Mouse (Mus musculus): ENCODE measurements around the gene Prdm2. TPM values are rescaled to one million over a fixed set of nuclear protein-coding genes. Genes with fewer than 3 reads are reported as not detected.

Prdm2 gene
- total and polyA plus RNA-seq, 2 experiments from 2014 or later = 10.9 to 19.1 TPM

- Histone ChIP-seq H3K9ac (replicated peaks; ENCODE audit: low read length, poor library complexity, severe bottlenecking) (no peak overlapping the region), H3K27ac (ENCODE audit: low read depth, low read length) (no peak overlapping the region), H3K4me3 (ENCODE audit: low read depth, low read length) (no peak overlapping the region), H3K4me2 (ENCODE audit: low read depth, low read length, poor library complexity, severe bottlenecking) (no peak overlapping the region), H3K36me3 (ENCODE audit: insufficient read depth, low read length) (no peaks in the 10 kb centered on the region), H3K9me3 (ENCODE audit: low read length) (no peaks in the 10 kb centered on the region), H3K27me3 (ENCODE audit: insufficient read depth, low read length) (no peaks in the 10 kb centered on the region), H3K4me1 (ENCODE audit: insufficient read depth, low read length) (no peaks in the 10 kb centered on the region)
- ATAC-seq (ENCODE audit: low FRiP score) (no peak), DNase-seq (ENCODE audit: low spot score) (no peak)
- WGBS = 91% methylated on average over 3 of the region's 3 CpGs
- no peak for TF ChIP-seq CTCF (IDR thresholded peaks at IDR 0.05)
Observed at GRCm38 (mm10) chr4:143198371-143198770, 14.4 kb downstream of the Prdm2 start.

GRCm38 (mm10) chr4:143197845-143198356 lies 14.9 kb downstream of the Prdm2 start:
- no peaks in the 10 kb centered on the region for H3K27me3 ChIP-seq (ENCODE audit: insufficient read depth, low read length)
- no peaks in the 10 kb centered on the region for H3K36me3 ChIP-seq (ENCODE audit: insufficient read depth, low read length)
- ATAC-seq (ENCODE audit: low FRiP score) (no peak), DNase-seq (ENCODE audit: low spot score) (no peak)
- H3K4me3 ChIP-seq (ENCODE audit: low read depth, low read length) = no peak overlapping the region
- WGBS = 94% methylated on average over 5 of the region's 5 CpGs
- no peaks in the 10 kb centered on the region for H3K9me3 ChIP-seq (ENCODE audit: low read length)
- no peaks in the 10 kb centered on the region for H3K4me1 ChIP-seq (ENCODE audit: insufficient read depth, low read length)
- TF ChIP-seq CTCF (IDR thresholded peaks at IDR 0.05) = no peak
- no peak overlapping the region for H3K27ac ChIP-seq (ENCODE audit: low read depth, low read length)
- H3K4me2 ChIP-seq (ENCODE audit: low read depth, low read length, poor library complexity, severe bottlenecking) = no peak overlapping the region
- H3K9ac ChIP-seq (replicated peaks; ENCODE audit: low read length, poor library complexity, severe bottlenecking) = no peak overlapping the region

GRCm38 (mm10) chr4:143194328-143194727 lies 18.5 kb downstream of the Prdm2 start:
- H3K9me3 ChIP-seq (ENCODE audit: low read length) = no peaks in the 10 kb centered on the region
- H3K9ac ChIP-seq (replicated peaks; ENCODE audit: low read length, poor library complexity, severe bottlenecking) = no peak overlapping the region
- 81% methylated on average over 5 of the region's 5 CpGs for WGBS
- no peaks in the 10 kb centered on the region for H3K36me3 ChIP-seq (ENCODE audit: insufficient read depth, low read length)
- H3K4me1 ChIP-seq (ENCODE audit: insufficient read depth, low read length) = no peaks in the 10 kb centered on the region
- TF ChIP-seq CTCF (IDR thresholded peaks at IDR 0.05) = no peak
- no peak overlapping the region for H3K27ac ChIP-seq (ENCODE audit: low read depth, low read length)
- ATAC-seq (ENCODE audit: low FRiP score) = no peak
- H3K4me2 ChIP-seq (ENCODE audit: low read depth, low read length, poor library complexity, severe bottlenecking) = no peak overlapping the region
- DNase-seq (ENCODE audit: low spot score) = no peak
- no peak overlapping the region for H3K4me3 ChIP-seq (ENCODE audit: low read depth, low read length)
- no peaks in the 10 kb centered on the region for H3K27me3 ChIP-seq (ENCODE audit: insufficient read depth, low read length)

- 88% methylated on average over 6 of the region's 6 CpGs for WGBS
- Histone ChIP-seq H3K9me3 (ENCODE audit: low read length) (no peaks in the 10 kb centered on the region), H3K4me2 (ENCODE audit: low read depth, low read length, poor library complexity, severe bottlenecking) (no peak overlapping the region), H3K9ac (replicated peaks; ENCODE audit: low read length, poor library complexity, severe bottlenecking) (no peak overlapping the region), H3K27me3 (ENCODE audit: insufficient read depth, low read length) (no peaks in the 10 kb centered on the region), H3K27ac (ENCODE audit: low read depth, low read length) (no peak overlapping the region), H3K36me3 (ENCODE audit: insufficient read depth, low read length) (no peaks in the 10 kb centered on the region), H3K4me3 (ENCODE audit: low read depth, low read length) (no peak overlapping the region), H3K4me1 (ENCODE audit: insufficient read depth, low read length) (no peaks in the 10 kb centered on the region)
- ATAC-seq (ENCODE audit: low FRiP score) = no peak
- no peak for DNase-seq (ENCODE audit: low spot score)
- no peak for TF ChIP-seq CTCF (IDR thresholded peaks at IDR 0.05)
Observed at GRCm38 (mm10) chr4:143193164-143193563, 19.6 kb downstream of the Prdm2 start.

- TF ChIP-seq CTCF (IDR thresholded peaks at IDR 0.05) = no peak
- Histone ChIP-seq H3K9ac (replicated peaks; ENCODE audit: low read length, poor library complexity, severe bottlenecking) (no peak overlapping the region), H3K36me3 (ENCODE audit: insufficient read depth, low read length) (no peaks in the 10 kb centered on the region), H3K9me3 (ENCODE audit: low read length) (no peaks in the 10 kb centered on the region), H3K4me1 (ENCODE audit: insufficient read depth, low read length) (no peaks in the 10 kb centered on the region), H3K27ac (ENCODE audit: low read depth, low read length) (no peak overlapping the region), H3K4me3 (ENCODE audit: low read depth, low read length) (no peak overlapping the region), H3K4me2 (ENCODE audit: low read depth, low read length, poor library complexity, severe bottlenecking) (no peak overlapping the region), H3K27me3 (ENCODE audit: insufficient read depth, low read length) (no peaks in the 10 kb centered on the region)
- DNase-seq (ENCODE audit: low spot score) (no peak), ATAC-seq (ENCODE audit: low FRiP score) (no peak)
- 85% methylated on average over 3 of the region's 3 CpGs for WGBS
Observed at GRCm38 (mm10) chr4:143191783-143192182, 21.0 kb downstream of the Prdm2 start.

DNA sequence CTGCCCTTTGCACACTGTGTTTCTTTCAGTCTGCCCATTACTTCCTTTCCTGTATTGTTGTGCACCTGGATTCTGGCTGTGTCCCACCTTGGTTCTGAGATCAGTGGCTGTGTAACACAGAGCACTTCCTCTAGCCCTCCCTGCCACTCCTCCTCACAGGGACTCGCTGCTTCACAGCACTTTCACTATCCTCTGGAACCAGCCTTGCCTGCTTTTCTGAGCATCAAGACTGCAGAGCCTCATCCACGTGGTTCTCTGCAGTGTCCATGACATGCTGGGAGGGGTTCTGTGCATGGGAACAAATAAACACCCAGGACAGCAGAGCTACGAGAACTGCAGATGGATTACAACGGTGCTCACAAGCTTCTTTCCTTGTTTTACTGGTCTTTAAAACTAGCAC lies 22.1 kb downstream of the Prdm2 start:
- no peaks in the 10 kb centered on the region for H3K9me3 ChIP-seq (ENCODE audit: low read length)
- ATAC-seq (ENCODE audit: low FRiP score) (no peak), DNase-seq (ENCODE audit: low spot score) (no peak)
- TF ChIP-seq CTCF (IDR thresholded peaks at IDR 0.05) = no peak
- WGBS = 67% methylated on average over 4 of the region's 4 CpGs
- H3K36me3 ChIP-seq (ENCODE audit: insufficient read depth, low read length) = no peaks in the 10 kb centered on the region
- H3K27me3 ChIP-seq (ENCODE audit: insufficient read depth, low read length) = no peaks in the 10 kb centered on the region
- no peak overlapping the region for H3K27ac ChIP-seq (ENCODE audit: low read depth, low read length)
- H3K9ac ChIP-seq (replicated peaks; ENCODE audit: low read length, poor library complexity, severe bottlenecking) = no peak overlapping the region
- H3K4me1 ChIP-seq (ENCODE audit: insufficient read depth, low read length) = no peaks in the 10 kb centered on the region
- no peak overlapping the region for H3K4me3 ChIP-seq (ENCODE audit: low read depth, low read length)
- H3K4me2 ChIP-seq (ENCODE audit: low read depth, low read length, poor library complexity, severe bottlenecking) = no peak overlapping the region

Measured in midbrain, postnatal 0 days (tissue).